In the genomic region with DNA sequence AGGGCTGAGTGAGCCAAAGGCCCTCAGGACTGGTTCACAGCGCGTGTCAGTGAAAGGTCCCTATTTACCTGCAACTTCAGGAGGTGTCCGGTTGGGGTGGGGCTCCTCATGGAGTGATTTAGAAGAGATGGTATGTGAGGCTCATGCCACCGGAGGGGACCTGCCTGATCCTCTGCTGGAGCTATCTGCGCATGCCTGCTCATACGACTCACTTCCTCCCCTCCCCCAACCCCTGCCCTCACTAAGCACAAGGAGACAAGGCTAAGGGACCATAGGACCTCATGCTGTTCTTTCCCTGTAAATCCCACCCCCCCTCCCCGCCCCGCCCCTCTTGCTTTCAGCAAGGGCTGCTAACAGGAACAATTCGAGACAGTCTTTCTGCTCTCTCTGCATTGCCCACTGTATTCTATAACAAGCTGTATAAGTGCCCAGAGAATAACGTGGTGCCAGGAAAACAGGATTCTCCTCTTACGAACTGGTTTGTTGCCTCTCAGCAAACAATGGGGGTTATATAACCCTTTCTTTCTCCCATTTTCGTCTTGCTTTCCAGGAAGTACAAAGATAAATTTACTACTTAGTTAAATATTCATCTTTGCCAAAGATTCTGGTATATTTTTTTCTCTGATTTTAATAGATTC, we compare ENCODE assay signal across 24 mouse cellular contexts. TPM values are rescaled to one million over a fixed set of nuclear protein-coding genes. Genes with fewer than 3 reads are reported as not detected.
DNase-seq lines count a peak whose midpoint lies in the region; ATAC-seq and TF ChIP-seq lines count a peak whose summit lies in the region.
"Had no signal": no experiment of that assay in that cellular context is flagged by ENCODE, and none has a peak within 500 bp of the region (broad histone marks: within the 10 kb centered on the region; RNA-seq: fewer than 3 reads in every experiment).

No protein-coding gene starts in this region.

- no peak overlapping the region for H3K4me2 ChIP-seq in neural tube, embryonic 13.5 days
- H3K4me2 ChIP-seq in kidney, embryonic 14.5 days (replicated peaks; ENCODE audit: low read depth, low read length): no peak overlapping the region
- H3K4me2 ChIP-seq: embryonic facial prominence, embryonic 13.5 days; heart, embryonic 11.5 days; hindbrain, embryonic 13.5 days; limb, embryonic 12.5 days; liver, embryonic 13.5 days; lung, embryonic 14.5 days; stomach, embryonic 15.5 days had no signal

- no peak for TF ChIP-seq CTCF in kidney, adult 2 months (conservative IDR thresholded peaks at IDR 0.05; ENCODE audit: insufficient read depth, insufficient read length, low read depth, low read length)

- no peak for DNase-seq in heart, embryonic 10.5 days (ENCODE audit: low spot score)
- DNase-seq in heart, postnatal 4 days: no peak
- no peak for DNase-seq in neural tube, embryonic 10.5 days (ENCODE audit: extremely low spot score, low spot score)
- peak; percentile 24 for DNase-seq in brain, adult 2 months (ENCODE audit: low read depth, low spot score)
- peak; percentile 35 for DNase-seq in yolk sac, embryonic 10.5 days (ENCODE audit: low spot score)
- no peak for DNase-seq in kidney, adult 2 months
- DNase-seq: adrenal gland, adult 8-10 months; cerebellum, postnatal 10 days; forebrain, postnatal 0 days; heart, postnatal 10 days; kidney, adult 18-20 months; kidney, postnatal 14 days; liver, embryonic 13.5 days; lung, embryonic 14.5 days; lung, postnatal 4 days; right cerebral cortex, postnatal 25 days; thymus, adult 18-20 months had no signal

- peak; percentile 47; the same call in 1 of the 2 replicates for ATAC-seq in neural tube, embryonic 13.5 days (ENCODE audit: low read depth)
- ATAC-seq in kidney, embryonic 14.5 days (ENCODE audit: low FRiP score, low TSS enrichment): no peak
- ATAC-seq: forebrain, postnatal 0 days had no signal

- H3K4me1 ChIP-seq in heart, embryonic 10.5 days: peaks cover 16% of the 10 kb centered on the region
- no peaks in the 10 kb centered on the region for H3K4me1 ChIP-seq in neural tube, embryonic 13.5 days (replicated peaks)
- no peaks in the 10 kb centered on the region for H3K4me1 ChIP-seq in kidney, embryonic 14.5 days (ENCODE audit: control insufficient read depth, insufficient read depth, low read length)
- H3K4me1 ChIP-seq in kidney, adult 2 months (ENCODE audit: control insufficient read depth, insufficient read depth, low read length): no peaks in the 10 kb centered on the region; the same call in 1 of the 2 replicates
- H3K4me1 ChIP-seq: limb, embryonic 12.5 days; stomach, embryonic 15.5 days had no signal

- H3K4me3 ChIP-seq in heart, embryonic 10.5 days: no peak overlapping the region
- H3K4me3 ChIP-seq in neural tube, embryonic 13.5 days: no peak overlapping the region
- H3K4me3 ChIP-seq in kidney, embryonic 14.5 days (ENCODE audit: low read length): no peak overlapping the region
- no peak overlapping the region for H3K4me3 ChIP-seq in kidney, adult 2 months (ENCODE audit: insufficient read depth, low read depth, low read length)
- H3K4me3 ChIP-seq: embryonic facial prominence, embryonic 13.5 days; hindbrain, embryonic 13.5 days; limb, embryonic 12.5 days; liver, embryonic 13.5 days; stomach, embryonic 15.5 days had no signal

- H3K27ac ChIP-seq in heart, embryonic 10.5 days: 0 out of 2 replicates have a peak overlapping the region, but pooled peaks have one; percentile 16
- no peak overlapping the region for H3K27ac ChIP-seq in neural tube, embryonic 13.5 days (replicated peaks)
- no peak overlapping the region for H3K27ac ChIP-seq in kidney, embryonic 14.5 days (ENCODE audit: low read depth, low read length)
- H3K27ac ChIP-seq in kidney, adult 2 months (ENCODE audit: insufficient read depth, low read depth, low read length): no peak overlapping the region
- H3K27ac ChIP-seq: hindbrain, embryonic 13.5 days; liver, embryonic 13.5 days; stomach, embryonic 15.5 days had no signal

- WGBS in heart, embryonic 10.5 days: 55% methylated on average over 12 of the region's 12 CpGs
- 51% methylated on average over 12 of the region's 12 CpGs for WGBS in neural tube, embryonic 13.5 days
- WGBS in kidney, embryonic 14.5 days: 72% methylated on average over 12 of the region's 12 CpGs
- WGBS in kidney, adult 2 months: 72% methylated on average over 12 of the region's 12 CpGs

- H3K9ac ChIP-seq in neural tube, embryonic 13.5 days: no peak overlapping the region
- H3K9ac ChIP-seq in kidney, embryonic 14.5 days (ENCODE audit: low read depth, low read length): no peak overlapping the region
- H3K9ac ChIP-seq: embryonic facial prominence, embryonic 13.5 days; forebrain, postnatal 0 days; hindbrain, embryonic 13.5 days; limb, embryonic 12.5 days; liver, embryonic 13.5 days; lung, embryonic 14.5 days; stomach, embryonic 15.5 days had no signal

- TF ChIP-seq POLR2A in kidney, adult 2 months (IDR thresholded peaks at IDR 0.05; ENCODE audit: low read depth, low read length): no peak

- H3K27me3 ChIP-seq in heart, embryonic 10.5 days (ENCODE audit: insufficient read depth, poor library complexity, severe bottlenecking): no peaks in the 10 kb centered on the region
- no peaks in the 10 kb centered on the region for H3K27me3 ChIP-seq in neural tube, embryonic 13.5 days
- no peaks in the 10 kb centered on the region for H3K27me3 ChIP-seq in kidney, embryonic 14.5 days (ENCODE audit: control insufficient read depth, insufficient read depth, low read length)
- H3K27me3 ChIP-seq in kidney, adult 2 months (replicated peaks; ENCODE audit: control insufficient read depth, insufficient read depth, low read length): no peaks in the 10 kb centered on the region
- H3K27me3 ChIP-seq: embryonic facial prominence, embryonic 13.5 days; hindbrain, embryonic 13.5 days; limb, embryonic 12.5 days; liver, embryonic 13.5 days; stomach, embryonic 15.5 days had no signal

- H3K9me3 ChIP-seq in heart, embryonic 10.5 days: no peaks in the 10 kb centered on the region; the same call in 1 of the 2 replicates
- H3K9me3 ChIP-seq in neural tube, embryonic 13.5 days: no peaks in the 10 kb centered on the region
- H3K9me3 ChIP-seq in kidney, embryonic 14.5 days (ENCODE audit: control insufficient read depth, low read length): no peaks in the 10 kb centered on the region
- H3K9me3 ChIP-seq: embryonic facial prominence, embryonic 13.5 days; hindbrain, embryonic 13.5 days; liver, embryonic 13.5 days; stomach, embryonic 15.5 days had no signal

- peaks cover 21% of the 10 kb centered on the region for H3K36me3 ChIP-seq in heart, embryonic 10.5 days
- peaks cover 34% of the 10 kb centered on the region for H3K36me3 ChIP-seq in neural tube, embryonic 13.5 days
- peaks cover 9% of the 10 kb centered on the region; the same call in 1 of the 2 replicates for H3K36me3 ChIP-seq in kidney, embryonic 14.5 days (ENCODE audit: control insufficient read depth, insufficient read depth, low read length)
- H3K36me3 ChIP-seq in kidney, adult 2 months (ENCODE audit: control insufficient read depth, insufficient read depth, low read length): peaks cover 2% of the 10 kb centered on the region; the same call in 1 of the 2 replicates

RNA-seq across cellular contexts. Expression of gene Ctnnal1, which starts 19.0 kb away (rescaled TPM):
- 18.2 and 23.2 TPM in 2 replicates for polyA plus RNA-seq in heart, embryonic 10.5 days (2016; fragmentation: Nextera tagmentation; extraction: Ambion mirVana)
- total RNA-seq in heart, postnatal 4 days (2021): 10 to 100 TPM; 34.0 to 35.7 TPM
- polyA plus RNA-seq in neural tube, embryonic 13.5 days (2015; fragmentation: Nextera tagmentation; extraction: Ambion mirVana): 25.1 and 25.5 TPM in 2 replicates
- 24.5 and 44.8 TPM in 2 replicates for polyA plus RNA-seq in kidney, embryonic 14.5 days (2014; fragmentation: Nextera tagmentation; extraction: Ambion mirVana)
- polyA plus RNA-seq in kidney, adult 2 months (2012; rRNA removed): 14.3 and 14.4 TPM in 2 replicates

RNA-seq across cellular contexts. Expression of gene Fam206a, which starts 43.9 kb away (rescaled TPM):
- 15.7 and 19.5 TPM in 2 replicates for polyA plus RNA-seq in heart, embryonic 10.5 days (2016; fragmentation: Nextera tagmentation; extraction: Ambion mirVana)
- total RNA-seq in heart, postnatal 4 days (2021): 1 to 10 TPM; 5.3 to 5.6 TPM
- polyA plus RNA-seq in neural tube, embryonic 13.5 days (2015; fragmentation: Nextera tagmentation; extraction: Ambion mirVana): 14.7 and 18.8 TPM in 2 replicates
- polyA plus RNA-seq in kidney, embryonic 14.5 days (2014; fragmentation: Nextera tagmentation; extraction: Ambion mirVana): 14.6 and 27.1 TPM in 2 replicates
- 3.2 and 4.3 TPM in 2 replicates for polyA plus RNA-seq in kidney, adult 2 months (2012; rRNA removed)

RNA-seq across cellular contexts. Expression of gene Elp1, which starts 43.9 kb away (rescaled TPM):
- 56.2 and 56.3 TPM in 2 replicates for polyA plus RNA-seq in heart, embryonic 10.5 days (2016; fragmentation: Nextera tagmentation; extraction: Ambion mirVana)
- 10 to 100 TPM; 31.1 to 33.2 TPM for total RNA-seq in heart, postnatal 4 days (2021)
- polyA plus RNA-seq in neural tube, embryonic 13.5 days (2015; fragmentation: Nextera tagmentation; extraction: Ambion mirVana): 54.1 and 55.8 TPM in 2 replicates
- polyA plus RNA-seq in kidney, embryonic 14.5 days (2014; fragmentation: Nextera tagmentation; extraction: Ambion mirVana): 51.1 and 72.9 TPM in 2 replicates
- 10.2 and 11.1 TPM in 2 replicates for polyA plus RNA-seq in kidney, adult 2 months (2012; rRNA removed)

Comparison
In these comparisons a context has a peak if more than half of its experiments do, and no peak if none do; other contexts are left out.
1. DNase-seq: peak in brain, adult 2 months (single experiment) and yolk sac, embryonic 10.5 days (single experiment); none in heart, embryonic 10.5 days (single experiment), heart, postnatal 4 days (single experiment), neural tube, embryonic 10.5 days (single experiment) and kidney, adult 2 months (single experiment).